Mouse (Mus musculus) v-Abl transformed pro-B cells (cell line): ENCODE measurements around the gene Arhgap21.

Experiments used
- in situ Hi-C, 2 experiments: fragments of 400-800 bp; cut with MboI; formaldehyde crosslinking; loops; one replicate each; pipeline ENCODE4 v1.15.1; 2025; ENCODE audit not compliant: unreplicated experiment in 2 of 2

Gene Arhgap21

DNA sequence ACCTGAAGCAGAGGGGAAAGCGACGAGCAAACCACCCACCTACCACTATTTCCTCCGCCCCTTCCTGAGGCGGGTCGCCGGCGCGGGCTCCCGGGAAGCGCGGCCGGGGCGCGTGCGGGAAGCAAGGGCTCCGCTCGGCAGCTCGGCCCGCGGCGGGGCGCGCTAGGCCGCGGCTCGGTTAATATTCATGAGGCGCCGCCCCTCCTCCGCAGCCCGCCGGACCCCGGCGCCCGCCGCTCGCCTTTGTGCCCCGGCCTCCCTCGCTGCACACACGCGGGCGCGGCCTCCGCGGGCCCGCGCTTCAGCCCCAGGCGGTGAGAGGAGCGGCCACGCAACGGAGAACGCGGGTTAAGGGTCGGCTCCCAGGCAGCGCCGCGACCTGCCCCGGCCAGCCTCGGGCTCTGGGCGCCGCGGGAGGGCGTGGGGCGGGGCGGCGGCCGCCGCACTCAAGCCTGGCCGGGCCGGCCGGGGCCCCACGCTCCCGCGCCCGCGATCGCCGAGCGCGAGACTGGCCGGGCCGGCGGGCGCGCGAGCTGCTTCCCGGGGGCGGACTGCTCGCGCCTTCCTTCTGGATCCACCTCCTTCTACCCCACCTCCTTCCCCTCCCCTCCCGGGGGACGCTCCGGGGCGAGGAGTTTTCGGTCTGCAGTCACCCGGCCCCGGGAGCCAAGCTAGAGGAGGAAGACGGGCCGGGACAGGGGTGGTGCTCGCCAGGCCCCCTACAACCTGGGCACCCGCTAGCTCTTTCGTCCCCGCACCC is at the start of gene Arhgap21:
TSS of gene Arhgap21 (minus strand) at position 441 of the 760 bp plus-strand sequence.
- in situ Hi-C loops: loop anchor here in 1 of 2 experiments (25.0 kb wide), 1 partner anchor 1819 kb away; no protein-coding TSS in a partner anchor

DNA sequence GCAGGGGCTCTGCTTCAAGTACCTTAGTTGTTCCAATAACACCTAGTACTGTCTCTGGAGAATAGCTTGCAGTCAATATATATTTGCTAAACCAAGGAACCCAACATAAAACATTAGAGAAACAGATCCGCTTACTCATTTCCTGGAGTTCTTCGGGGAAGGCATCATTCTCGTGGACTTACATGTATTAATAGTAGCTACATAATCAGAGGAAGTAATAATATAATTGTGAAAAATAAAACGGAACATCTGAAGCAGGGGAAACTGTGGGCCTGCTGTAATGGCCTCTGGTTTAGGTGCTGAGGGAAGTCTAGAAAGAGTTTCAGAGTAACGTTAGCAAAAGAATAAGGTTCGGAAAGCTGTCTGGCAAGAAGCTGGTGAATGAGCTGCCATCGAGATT is 47.9 kb upstream of the Arhgap21 start:
- in situ Hi-C loops: no loop called here

DNA sequence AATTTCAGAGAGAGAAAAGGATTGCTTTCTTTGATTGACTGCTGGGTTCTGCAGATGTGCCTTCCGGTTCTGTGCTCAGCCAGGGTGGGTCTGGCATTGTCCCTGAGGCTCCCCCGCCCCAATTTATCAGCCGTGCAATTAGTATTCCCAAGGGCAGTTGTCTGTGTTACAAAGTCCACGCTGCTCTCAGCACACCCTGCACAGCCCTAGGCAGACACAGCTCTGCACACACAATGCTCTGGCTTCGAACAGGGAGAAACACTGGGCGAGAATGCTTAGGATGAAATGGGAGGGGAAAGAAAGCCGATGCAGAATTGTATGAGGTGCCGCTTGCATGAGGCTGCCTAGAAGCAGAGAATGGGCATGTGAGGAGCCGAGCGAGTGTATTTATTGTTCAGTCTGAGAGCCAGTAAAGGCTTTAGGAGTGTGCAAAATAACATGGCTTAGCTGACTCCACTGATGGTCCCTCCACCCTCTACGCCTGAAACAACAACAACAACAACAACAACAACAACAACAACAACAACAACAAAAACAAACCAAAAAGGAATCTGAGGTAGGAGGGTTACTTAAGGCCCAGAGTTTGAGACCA is 42.2 kb upstream of the Arhgap21 start:
- in situ Hi-C loops: no loop called here

DNA sequence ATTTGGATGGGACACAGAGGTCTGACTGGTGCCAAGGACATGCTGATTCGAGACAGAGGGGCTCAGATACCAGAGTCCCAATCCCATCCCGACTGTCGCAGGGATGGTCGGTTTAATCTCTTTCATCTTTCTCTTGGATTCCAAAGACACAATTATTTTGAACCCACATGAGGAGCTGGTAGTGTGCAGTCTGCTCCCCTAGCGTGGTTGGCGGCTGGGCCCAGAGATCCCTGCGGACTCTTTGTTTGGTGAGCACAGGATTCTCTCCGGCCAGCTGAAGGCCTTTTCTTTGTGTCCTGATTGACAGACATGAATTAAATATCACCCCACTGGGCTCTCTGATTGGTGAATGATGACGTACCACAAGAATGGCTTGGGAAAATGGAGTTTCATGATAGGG is 41.5 kb upstream of the Arhgap21 start:
- in situ Hi-C loops: no loop called here

DNA sequence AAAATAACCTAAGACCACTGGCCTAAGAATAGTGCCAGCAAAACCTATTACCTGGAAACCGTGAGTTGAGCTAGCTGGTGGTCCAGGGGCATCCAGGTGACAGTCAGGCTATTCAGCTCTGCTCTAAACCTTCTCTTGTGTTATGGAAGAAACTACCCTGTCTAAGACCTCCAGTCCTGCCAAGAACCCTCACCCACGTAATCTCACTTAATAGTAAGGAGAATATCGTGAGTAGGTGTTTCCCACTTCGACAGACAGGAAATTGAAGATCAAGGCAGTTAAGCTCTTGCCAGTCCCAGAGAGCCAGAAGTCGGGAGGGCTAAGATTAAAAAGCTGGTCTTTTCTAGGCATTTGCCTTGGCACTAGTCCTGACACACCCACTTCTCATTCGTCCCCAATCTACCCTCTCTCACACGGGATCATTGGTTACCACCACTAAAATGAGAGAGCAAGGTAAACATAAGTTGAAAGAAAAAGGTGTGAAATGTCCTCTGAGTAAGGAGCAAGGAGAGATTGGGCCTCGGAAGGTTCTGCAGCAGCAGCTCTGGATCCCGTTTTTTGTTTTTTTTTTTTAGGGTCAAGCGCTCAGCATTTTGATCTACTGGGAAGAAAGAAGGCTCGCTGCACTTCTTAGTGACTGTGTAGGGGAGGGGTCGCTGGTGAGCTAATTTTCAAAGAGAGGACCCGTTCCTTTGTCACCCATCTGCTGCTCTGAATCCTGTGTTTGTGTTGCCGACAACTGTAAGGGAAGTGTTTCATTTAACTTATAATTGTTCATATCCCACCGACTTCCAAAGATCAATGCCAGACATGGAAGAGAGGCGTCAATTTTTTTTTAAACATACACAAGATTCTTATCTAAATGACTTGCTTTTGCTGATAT is 40.8 kb upstream of the Arhgap21 start:
- in situ Hi-C loops: no loop called here

DNA sequence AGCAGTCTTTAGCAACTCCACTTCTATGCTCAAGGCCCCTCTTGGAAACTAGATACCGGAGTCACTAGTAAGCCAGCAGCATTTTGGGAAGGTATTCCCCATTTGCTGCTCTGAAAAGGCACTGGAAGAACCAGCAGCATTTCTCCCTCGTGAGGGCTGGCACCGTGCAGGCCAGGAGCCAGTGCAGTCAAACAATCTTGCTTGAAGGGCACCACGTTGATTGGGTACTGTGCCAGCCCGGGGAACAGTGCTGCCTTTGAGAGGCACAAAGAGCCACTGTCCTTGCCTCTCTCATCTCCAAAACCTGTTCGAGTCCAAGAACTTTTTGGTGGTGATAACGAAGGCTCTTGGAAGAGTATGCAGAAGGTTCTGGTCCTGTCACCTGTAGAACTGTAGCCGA is 33.9 kb upstream of the Arhgap21 start:
- in situ Hi-C loops: no loop called here

DNA sequence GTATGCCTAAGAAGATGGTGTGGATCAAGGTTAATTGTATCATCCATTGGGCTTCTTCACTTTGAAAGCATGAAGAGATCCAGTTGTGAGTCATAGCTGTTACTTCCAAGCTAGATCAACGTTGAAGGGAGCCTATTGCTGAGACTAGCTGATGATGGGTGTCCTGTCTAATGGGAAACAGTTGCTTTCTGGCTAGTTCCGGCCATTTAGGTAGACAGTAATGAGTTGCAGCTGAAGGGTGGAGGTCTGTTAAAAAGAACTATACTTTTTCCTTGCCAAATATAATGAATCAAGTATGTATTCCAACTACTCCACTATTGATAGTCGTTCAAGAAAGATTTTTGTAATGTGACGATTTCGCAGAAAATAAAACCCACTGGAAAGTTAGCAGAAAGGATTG is 32.5 kb upstream of the Arhgap21 start:
- in situ Hi-C loops: no loop called here

DNA sequence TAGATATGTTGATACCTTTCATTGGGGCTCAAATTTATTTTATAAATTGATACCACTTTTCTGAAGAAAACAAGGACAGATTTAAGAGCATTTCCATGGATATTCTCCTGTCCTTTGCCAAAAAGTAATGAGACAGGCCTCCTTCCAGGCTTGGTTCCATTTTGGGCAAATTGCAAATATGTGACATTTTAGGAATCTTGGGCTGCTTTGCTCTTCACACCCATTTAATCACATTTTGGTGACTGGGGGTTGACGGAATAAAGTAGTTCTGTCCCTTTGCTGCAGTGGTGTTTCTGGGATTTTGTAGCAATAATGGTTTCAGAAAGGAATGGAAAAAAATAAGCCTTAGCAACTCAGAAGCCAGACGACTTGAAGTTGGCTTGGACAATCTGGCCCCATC is 26.9 kb upstream of the Arhgap21 start:
- in situ Hi-C loops: no loop called here

DNA sequence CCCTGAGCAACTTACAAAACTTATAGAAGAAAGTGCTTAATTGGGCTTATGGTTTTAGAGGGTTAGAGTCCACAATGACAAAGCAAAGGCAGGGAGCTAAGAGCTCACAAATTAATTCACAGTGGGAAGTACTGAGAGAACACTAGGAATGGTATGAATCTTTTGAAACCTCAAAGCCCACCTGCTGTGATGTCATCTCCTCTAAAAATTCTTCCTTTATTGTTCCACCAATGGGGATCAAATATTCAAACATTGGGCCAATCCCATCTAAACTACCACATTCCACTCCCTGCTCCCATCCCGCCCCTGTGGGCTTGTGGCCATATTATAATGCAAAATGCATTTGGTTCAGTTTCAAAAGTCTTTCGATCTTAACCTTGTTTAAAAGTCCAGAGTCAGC is 22.8 kb upstream of the Arhgap21 start:
- in situ Hi-C loops: no loop called here

DNA sequence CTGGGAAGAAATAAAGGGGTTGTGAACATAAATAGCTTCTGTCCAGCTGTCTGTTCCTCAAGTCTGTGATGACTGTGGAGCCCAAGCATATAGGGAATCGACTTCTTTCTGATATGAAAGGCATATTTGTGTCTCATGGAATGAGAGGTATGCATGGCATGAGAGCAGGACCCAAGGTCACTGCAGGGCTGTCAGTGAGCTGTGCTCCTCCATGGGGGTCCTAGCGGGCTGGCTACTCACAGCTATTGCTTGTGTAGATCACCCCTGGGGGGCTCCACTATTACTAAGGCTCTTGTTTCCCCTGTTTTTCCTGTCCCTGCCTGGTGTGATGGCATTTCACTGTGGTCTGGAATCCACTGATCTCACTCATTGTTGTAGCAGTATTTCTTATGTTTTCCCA is 22.2 kb upstream of the Arhgap21 start:
- in situ Hi-C loops: no loop called here

DNA sequence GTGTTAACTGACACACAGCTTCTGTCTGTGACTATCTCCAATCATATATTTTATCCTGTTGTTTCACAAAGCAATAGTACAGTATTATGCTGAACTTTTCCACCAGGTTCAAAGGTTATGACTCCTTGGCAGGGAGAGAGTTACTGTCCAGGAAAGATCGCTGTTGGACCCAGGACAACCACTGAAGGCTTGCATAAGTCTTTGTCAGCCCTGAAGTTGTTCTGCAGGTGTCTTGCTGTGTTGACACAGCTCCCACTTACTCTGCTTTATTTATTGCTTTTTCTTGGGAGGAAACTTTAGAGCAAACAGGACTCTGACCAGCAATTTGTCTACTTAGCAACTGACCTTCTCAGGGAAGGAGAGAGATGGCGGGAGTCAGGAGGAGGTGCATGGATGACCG is 21.4 kb upstream of the Arhgap21 start:
- in situ Hi-C loops: no loop called here

DNA sequence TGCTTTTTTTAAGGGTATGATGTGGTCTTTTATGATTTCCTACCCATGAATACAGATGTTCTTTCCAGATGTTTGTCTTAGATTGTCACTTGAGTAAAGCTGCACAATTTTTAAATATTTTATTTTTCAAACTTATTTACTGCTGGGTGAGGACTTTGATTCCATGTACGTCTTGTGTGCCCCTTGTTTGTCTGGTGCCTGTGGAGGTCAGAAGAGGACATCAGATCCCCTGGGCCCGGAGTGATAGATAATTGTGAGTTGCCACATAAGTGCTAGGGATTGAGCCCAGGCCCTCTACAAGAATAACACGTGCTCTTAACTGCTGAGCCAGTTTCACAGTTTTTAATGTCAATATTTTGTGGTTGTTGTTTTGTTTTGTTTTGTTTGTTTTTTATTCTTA is 19.1 kb upstream of the Arhgap21 start:
- in situ Hi-C loops: no loop called here

DNA sequence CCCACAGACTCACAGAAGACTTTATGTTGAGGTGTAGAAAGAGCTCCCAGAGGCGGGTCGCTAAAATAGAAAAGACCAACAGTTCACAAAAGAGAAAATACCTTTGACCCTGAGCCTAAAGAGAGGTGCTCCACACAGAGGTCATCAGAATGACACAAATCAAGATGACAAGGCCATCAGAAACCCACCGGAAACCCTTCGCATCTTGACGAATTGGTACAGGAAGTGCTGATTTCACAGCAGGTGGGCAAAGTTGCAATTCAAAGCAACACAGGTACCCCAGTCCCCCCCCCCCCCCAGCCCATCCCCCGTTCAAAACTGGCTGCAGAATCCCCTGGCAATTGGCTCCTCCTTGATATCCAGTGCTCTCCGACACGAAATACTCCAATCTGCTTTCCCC is 10.0 kb upstream of the Arhgap21 start:
- in situ Hi-C loops: no loop called here

DNA sequence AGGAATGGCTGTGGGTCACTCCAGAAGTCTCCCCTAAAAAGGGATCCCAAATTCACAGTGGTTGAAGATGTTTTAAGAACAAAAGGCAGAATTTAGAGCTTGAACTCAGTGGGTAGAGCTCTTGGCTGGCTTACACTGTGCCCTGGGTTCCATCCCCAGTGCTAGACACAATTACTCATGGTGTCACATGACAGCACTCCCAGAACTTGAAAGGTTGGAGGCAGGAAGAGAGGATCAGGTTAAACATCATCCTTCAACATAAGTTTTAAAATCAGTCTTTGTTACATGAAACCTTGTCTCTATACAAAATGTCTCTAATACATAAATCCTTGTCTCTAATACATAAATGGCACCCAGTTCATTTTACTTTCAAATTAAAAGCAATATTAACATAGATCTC is 8.4 kb upstream of the Arhgap21 start:
- in situ Hi-C loops: no loop called here

DNA sequence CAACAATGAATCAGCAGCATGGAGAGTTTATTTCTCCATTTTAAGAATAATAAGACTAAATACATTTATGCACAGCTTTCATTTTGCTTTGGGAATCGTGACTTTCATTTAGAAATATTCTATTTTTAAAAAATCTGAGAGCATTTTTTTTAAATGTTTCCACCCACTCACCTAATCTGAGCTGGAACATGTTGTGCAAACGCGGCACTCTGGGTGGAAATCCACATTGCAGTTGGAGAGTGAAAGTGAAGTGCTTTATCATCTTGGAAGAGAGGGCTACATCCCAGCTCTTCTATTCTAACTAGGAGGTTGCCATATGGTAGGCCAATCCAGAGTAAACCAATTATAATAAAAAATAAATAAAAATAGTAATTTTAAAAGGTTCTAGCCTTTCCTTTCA is 4.8 kb upstream of the Arhgap21 start:
- in situ Hi-C loops: loop anchor here in 1 of 2 experiments (25.0 kb wide), 1 partner anchor 1814 kb away; no protein-coding TSS in a partner anchor

DNA sequence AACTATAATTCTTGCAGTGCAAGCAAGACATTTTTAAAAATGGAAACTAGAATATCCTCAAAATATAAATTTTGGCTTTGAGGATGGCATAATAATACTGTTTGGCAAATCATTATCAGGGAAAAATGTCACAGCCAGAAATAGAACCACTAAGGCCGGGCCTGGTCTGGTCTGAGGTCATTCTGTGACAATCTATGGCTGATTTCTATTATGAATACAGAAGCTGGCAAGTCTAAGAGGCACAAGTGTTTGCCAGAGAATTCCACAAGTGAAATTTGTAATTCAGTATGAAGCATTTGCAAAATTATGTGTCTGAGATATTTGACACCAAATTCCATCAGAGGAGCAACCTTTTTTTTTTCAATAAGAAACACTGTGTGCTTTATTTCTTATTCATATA is 3.5 kb upstream of the Arhgap21 start:
- in situ Hi-C loops: loop anchor here in 1 of 2 experiments (25.0 kb wide), 1 partner anchor 1815 kb away; no protein-coding TSS in a partner anchor

DNA sequence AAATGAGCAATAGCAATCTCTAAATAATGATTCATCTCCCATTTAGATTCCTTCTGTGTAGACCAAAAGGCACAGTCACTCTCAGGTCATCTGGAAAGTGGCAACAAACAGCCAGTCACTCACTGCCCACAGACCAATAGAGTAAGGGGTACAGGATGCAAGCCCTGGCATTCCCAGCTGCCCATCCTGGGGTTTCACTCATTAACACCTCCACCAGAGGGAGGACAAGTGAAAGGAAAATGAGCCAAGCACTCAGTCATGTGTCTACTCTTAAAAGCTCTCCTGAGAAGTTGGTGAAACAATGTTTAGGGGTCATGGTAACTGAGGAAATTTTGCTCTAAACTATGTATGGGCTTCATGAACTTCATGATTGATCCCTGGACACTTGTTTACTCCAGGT is 2.9 kb upstream of the Arhgap21 start:
- in situ Hi-C loops: loop anchor here in 1 of 2 experiments (25.0 kb wide), 1 partner anchor 1816 kb away; no protein-coding TSS in a partner anchor

DNA sequence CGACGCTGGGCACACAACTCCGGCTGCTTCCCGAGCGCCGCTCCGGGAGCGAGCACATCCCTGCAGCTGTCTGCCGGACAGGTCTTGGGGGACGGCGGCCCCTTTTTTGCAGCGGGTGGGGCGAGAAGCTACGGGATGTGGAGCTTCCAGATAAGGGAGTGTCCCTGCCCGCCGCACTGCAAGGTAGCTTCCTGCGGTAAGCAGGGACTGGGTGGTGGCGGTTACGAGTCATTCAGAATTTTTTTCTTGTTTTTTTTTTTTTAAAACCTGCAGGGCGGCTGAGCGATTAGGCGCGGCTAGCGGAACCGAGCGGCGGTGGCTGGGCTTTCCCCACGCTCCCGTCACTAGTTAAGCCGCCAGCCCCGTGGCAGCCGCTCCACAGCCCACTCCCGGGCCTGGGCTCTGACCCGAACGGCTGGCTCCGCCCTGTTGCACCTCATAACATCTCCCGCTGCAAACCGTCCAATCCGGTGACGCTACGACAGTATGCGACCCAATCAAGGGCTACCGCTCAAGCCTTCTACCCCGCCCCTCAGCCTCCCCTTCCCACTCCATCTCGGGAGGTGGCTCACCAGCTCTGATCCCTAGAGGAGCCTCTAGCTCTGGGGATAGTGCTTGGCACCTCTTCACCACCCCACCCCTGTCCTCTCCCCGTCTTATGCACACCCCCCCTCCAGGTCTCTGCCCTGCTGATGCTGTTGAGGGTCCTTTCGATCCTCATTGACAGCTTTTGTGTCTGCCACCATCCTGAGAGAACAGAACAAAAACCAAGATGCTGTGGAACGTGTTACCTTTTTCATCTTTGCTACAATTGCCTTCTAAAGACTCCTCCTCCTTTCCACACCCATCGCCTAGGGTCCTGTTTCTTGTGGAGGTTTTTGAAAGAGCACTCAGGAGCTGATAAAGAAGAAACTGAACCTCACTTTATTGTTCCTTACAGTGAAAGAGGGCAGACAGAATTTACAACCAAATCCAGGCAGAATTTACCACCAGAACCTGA is 820 bp upstream of the Arhgap21 start:
- in situ Hi-C loops: loop anchor here in 1 of 2 experiments (25.0 kb wide), 1 partner anchor 1818 kb away; no protein-coding TSS in a partner anchor

DNA sequence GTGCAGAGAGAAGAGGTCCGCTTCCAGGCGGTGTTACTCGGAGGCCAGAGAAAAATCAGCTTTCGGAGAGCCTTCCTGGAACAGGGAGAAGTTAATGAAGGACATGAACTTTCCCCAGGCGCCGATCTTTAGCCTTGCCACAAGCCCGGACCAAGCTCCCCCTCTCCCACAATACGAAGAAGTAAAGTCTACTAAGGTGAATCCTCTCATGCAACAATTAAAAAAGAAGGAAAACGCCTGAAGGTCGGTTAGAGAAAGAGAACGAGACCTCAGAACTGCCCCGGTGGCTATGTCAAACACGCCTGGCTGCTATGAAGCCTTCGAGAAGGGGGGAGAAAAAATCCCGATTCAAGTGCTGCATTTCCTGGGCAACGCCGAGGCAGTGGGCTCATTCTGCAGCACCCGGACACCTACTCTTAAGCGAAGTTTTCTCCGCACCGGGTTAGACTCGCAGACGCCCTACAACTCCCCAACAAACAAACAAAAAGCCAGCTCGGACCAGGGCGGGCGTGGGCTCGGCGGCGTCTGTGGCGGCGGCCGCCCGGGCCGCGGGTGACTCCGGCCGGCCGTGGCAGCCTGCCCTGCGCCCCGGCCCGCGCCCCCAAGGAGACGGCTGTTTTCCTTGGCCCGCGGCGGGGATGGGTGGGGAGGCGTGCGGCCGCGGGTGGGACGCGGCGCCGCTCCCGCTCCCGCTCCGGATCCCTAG is 882 bp downstream of the Arhgap21 start:
- in situ Hi-C loops: loop anchor here in 1 of 2 experiments (25.0 kb wide), 1 partner anchor 1820 kb away; no protein-coding TSS in a partner anchor
